In genomic region chr13:94471009-94471672, GRCm38 (mm10) we compare ENCODE assay signal across 21 mouse cellular contexts.
"Had no signal": no experiment of that assay in that cellular context is flagged by ENCODE, and none has a peak within 500 bp of the region (broad histone marks: within the 10 kb centered on the region; RNA-seq: fewer than 3 reads in every experiment).

No protein-coding gene starts in this region.

- H3K4me1 ChIP-seq: liver, embryonic 13.5 days; liver, embryonic 15.5 days; lung, embryonic 15.5 days; midbrain, embryonic 13.5 days; midbrain, embryonic 15.5 days had no signal

- H3K27me3 ChIP-seq: liver, embryonic 13.5 days; liver, embryonic 15.5 days; lung, embryonic 15.5 days; megakaryocyte, embryonic 14.5 days; midbrain, embryonic 13.5 days; midbrain, embryonic 15.5 days had no signal

- H3K4me2 ChIP-seq: liver, embryonic 13.5 days; liver, embryonic 15.5 days; lung, embryonic 15.5 days; midbrain, embryonic 11.5 days; midbrain, embryonic 13.5 days; midbrain, embryonic 15.5 days had no signal

- ATAC-seq: liver, postnatal 0 days; lung, postnatal 0 days; midbrain, embryonic 13.5 days; midbrain, embryonic 15.5 days had no signal

- H3K27ac ChIP-seq: liver, embryonic 13.5 days; liver, embryonic 15.5 days; lung, embryonic 15.5 days; macrophage; midbrain, embryonic 13.5 days; midbrain, embryonic 15.5 days had no signal

- H3K9me3 ChIP-seq: liver, embryonic 13.5 days; liver, embryonic 15.5 days; lung, embryonic 15.5 days; megakaryocyte, embryonic 14.5 days; midbrain, embryonic 13.5 days; midbrain, embryonic 15.5 days had no signal

- H3K9ac ChIP-seq: liver, embryonic 13.5 days; liver, embryonic 15.5 days; liver, postnatal 0 days; lung, embryonic 15.5 days; midbrain, embryonic 13.5 days; midbrain, embryonic 15.5 days had no signal

- H3K36me3 ChIP-seq: midbrain, embryonic 13.5 days; midbrain, embryonic 15.5 days had no signal

- DNase-seq: liver, embryonic 13.5 days; liver, postnatal 0 days; lung, adult 2 months; lung, postnatal 14 days; lung, postnatal 36 days; retina, postnatal 1 day; right cerebral cortex, adult 18-20 months; right cerebral cortex, postnatal 25 days; right cerebral cortex, postnatal 4 days; spleen, adult 18-20 months; thymus, adult 18-20 months; thymus, postnatal 14 days; thymus, postnatal 36 days had no signal

- H3K4me3 ChIP-seq: liver, embryonic 13.5 days; liver, embryonic 15.5 days; lung, embryonic 15.5 days; megakaryocyte, embryonic 14.5 days; midbrain, embryonic 13.5 days; midbrain, embryonic 15.5 days had no signal
